Mouse (Mus musculus): ENCODE data around the gene Pitpnm2. TPM values are rescaled to one million over a fixed set of nuclear protein-coding genes. Genes with fewer than 3 reads are reported as not detected.

Gene Pitpnm2
- polyA plus RNA-seq, 1 experiment from 2014 or later: 3.0 TPM

- H3K27me3 ChIP-seq (ENCODE audit: poor library complexity, severe bottlenecking): peaks cover 35% of the 10 kb centered on the region
- WGBS: 90% methylated on average over 4 of the region's 4 CpGs
- 0 out of 2 replicates have a peak overlapping the region, but pooled peaks have one; percentile 26 for H3K27ac ChIP-seq
- peaks cover 67% of the 10 kb centered on the region for H3K4me1 ChIP-seq
- H3K9me3 ChIP-seq: no peaks in the 10 kb centered on the region
- no peak for DNase-seq (ENCODE audit: extremely low spot score, low spot score)
- no peaks in the 10 kb centered on the region for H3K36me3 ChIP-seq (replicated peaks)
- no peak overlapping the region for H3K4me3 ChIP-seq
Observed at GRCm38 (mm10) chr5:124189572-124189981, 60.0 kb downstream of the Pitpnm2 start.

GRCm38 (mm10) chr5:124187508-124188311 is 61.9 kb downstream of the Pitpnm2 start:
- peaks cover 37% of the 10 kb centered on the region for H3K27me3 ChIP-seq (ENCODE audit: poor library complexity, severe bottlenecking)
- no peak for DNase-seq (ENCODE audit: extremely low spot score, low spot score)
- peaks cover 56% of the 10 kb centered on the region for H3K4me1 ChIP-seq
- H3K27ac ChIP-seq: peak overlapping the region; percentile 82
- no peaks in the 10 kb centered on the region for H3K36me3 ChIP-seq (replicated peaks)
- H3K9me3 ChIP-seq: no peaks in the 10 kb centered on the region
- 59% methylated on average over 12 of the region's 12 CpGs for WGBS
- H3K4me3 ChIP-seq: peak overlapping the region; percentile 40

- 14% methylated on average over 22 of the region's 22 CpGs for WGBS
- DNase-seq (ENCODE audit: extremely low spot score, low spot score): no peak
Observed at GRCm38 (mm10) chr5:124186981-124187507, 62.5 kb downstream of the Pitpnm2 start.

GRCm38 (mm10) chr5:124186465-124186854 is 63.1 kb downstream of the Pitpnm2 start:
- Histone ChIP-seq H3K36me3 (replicated peaks) (no peaks in the 10 kb centered on the region), H3K4me3 (peak overlapping the region; percentile 40), H3K27ac (peak overlapping the region; percentile 82), H3K27me3 (ENCODE audit: poor library complexity, severe bottlenecking) (peaks cover 37% of the 10 kb centered on the region), H3K4me1 (peaks cover 54% of the 10 kb centered on the region), H3K9me3 (no peaks in the 10 kb centered on the region)
- DNase-seq (ENCODE audit: extremely low spot score, low spot score): no peak
- 47% methylated on average over 10 of the region's 10 CpGs for WGBS

More at GRCm38 (mm10) chr5:124186981-124187507, 62.5 kb downstream of the Pitpnm2 start:
- peaks cover 37% of the 10 kb centered on the region for H3K27me3 ChIP-seq (ENCODE audit: poor library complexity, severe bottlenecking)
- peak overlapping the region; percentile 82 for H3K27ac ChIP-seq
- peak overlapping the region; percentile 40 for H3K4me3 ChIP-seq
- H3K4me1 ChIP-seq: peaks cover 55% of the 10 kb centered on the region
- no peaks in the 10 kb centered on the region for H3K9me3 ChIP-seq
- H3K36me3 ChIP-seq (replicated peaks): no peaks in the 10 kb centered on the region

- peaks cover 37% of the 10 kb centered on the region for H3K27me3 ChIP-seq (ENCODE audit: poor library complexity, severe bottlenecking)
- H3K4me1 ChIP-seq: peaks cover 54% of the 10 kb centered on the region
Observed at GRCm38 (mm10) chr5:124185706-124186464, 63.7 kb downstream of the Pitpnm2 start.

GRCm38 (mm10) chr5:124184898-124185701 is 64.5 kb downstream of the Pitpnm2 start:
- Histone ChIP-seq H3K27me3 (ENCODE audit: poor library complexity, severe bottlenecking) (peaks cover 37% of the 10 kb centered on the region), H3K36me3 (replicated peaks) (no peaks in the 10 kb centered on the region), H3K27ac (peak overlapping the region; percentile 75), H3K4me1 (peaks cover 56% of the 10 kb centered on the region), H3K4me3 (peak overlapping the region; percentile 40), H3K9me3 (no peaks in the 10 kb centered on the region)
- no peak for DNase-seq (ENCODE audit: extremely low spot score, low spot score)
- 16% methylated on average over 15 of the region's 15 CpGs for WGBS

More at GRCm38 (mm10) chr5:124185706-124186464, 63.7 kb downstream of the Pitpnm2 start:
- Histone ChIP-seq H3K4me3 (peak overlapping the region; percentile 40), H3K9me3 (no peaks in the 10 kb centered on the region), H3K36me3 (replicated peaks) (no peaks in the 10 kb centered on the region), H3K27ac (peak overlapping the region; percentile 82)
- no peak for DNase-seq (ENCODE audit: extremely low spot score, low spot score)
- 59% methylated on average over 15 of the region's 15 CpGs for WGBS

- Histone ChIP-seq H3K27me3 (ENCODE audit: poor library complexity, severe bottlenecking) (peaks cover 37% of the 10 kb centered on the region), H3K4me3 (peak overlapping the region; percentile 40; the same call in 1 of the 2 replicates), H3K4me1 (peaks cover 56% of the 10 kb centered on the region), H3K27ac (peak overlapping the region; percentile 75; the same call in 1 of the 2 replicates), H3K36me3 (replicated peaks) (no peaks in the 10 kb centered on the region), H3K9me3 (no peaks in the 10 kb centered on the region)
- no peak for DNase-seq (ENCODE audit: extremely low spot score, low spot score)
- WGBS: 95% methylated on average over 3 of the region's 3 CpGs
Observed at GRCm38 (mm10) chr5:124184191-124184590, 65.4 kb downstream of the Pitpnm2 start.

GRCm38 (mm10) chr5:124182642-124183041 is 66.9 kb downstream of the Pitpnm2 start:
- Histone ChIP-seq H3K4me1 (peaks cover 60% of the 10 kb centered on the region), H3K36me3 (replicated peaks) (no peaks in the 10 kb centered on the region), H3K9me3 (no peaks in the 10 kb centered on the region), H3K27ac (peak overlapping the region; percentile 22; the same call in 1 of the 2 replicates), H3K4me3 (no peak overlapping the region), H3K27me3 (ENCODE audit: poor library complexity, severe bottlenecking) (peaks cover 45% of the 10 kb centered on the region)
- no peak for DNase-seq (ENCODE audit: extremely low spot score, low spot score)
- 88% methylated on average over 7 of the region's 7 CpGs for WGBS

- WGBS: 95% methylated on average over 5 of the region's 5 CpGs
- no peak for DNase-seq (ENCODE audit: extremely low spot score, low spot score)
- H3K36me3 ChIP-seq (replicated peaks): no peaks in the 10 kb centered on the region
- H3K4me3 ChIP-seq: no peak overlapping the region
- H3K9me3 ChIP-seq: no peaks in the 10 kb centered on the region
- no peak overlapping the region for H3K27ac ChIP-seq
- peaks cover 60% of the 10 kb centered on the region for H3K4me1 ChIP-seq
- H3K27me3 ChIP-seq (ENCODE audit: poor library complexity, severe bottlenecking): peaks cover 39% of the 10 kb centered on the region
Observed at GRCm38 (mm10) chr5:124182097-124182496, 67.5 kb downstream of the Pitpnm2 start.

- H3K9me3 ChIP-seq: no peaks in the 10 kb centered on the region
- WGBS: 71% methylated on average over 12 of the region's 12 CpGs
- peaks cover 25% of the 10 kb centered on the region for H3K27me3 ChIP-seq (ENCODE audit: poor library complexity, severe bottlenecking)
- H3K36me3 ChIP-seq (replicated peaks): no peaks in the 10 kb centered on the region
- peak overlapping the region; percentile 41; the same call in 1 of the 2 replicates for H3K27ac ChIP-seq
- DNase-seq (ENCODE audit: extremely low spot score, low spot score): no peak
- no peak overlapping the region for H3K4me3 ChIP-seq
- peaks cover 58% of the 10 kb centered on the region for H3K4me1 ChIP-seq
Observed at GRCm38 (mm10) chr5:124180500-124181167, 68.9 kb downstream of the Pitpnm2 start.

- Histone ChIP-seq H3K9me3 (no peaks in the 10 kb centered on the region), H3K4me3 (no peak overlapping the region), H3K4me1 (peaks cover 56% of the 10 kb centered on the region), H3K27me3 (ENCODE audit: poor library complexity, severe bottlenecking) (peaks cover 13% of the 10 kb centered on the region), H3K36me3 (replicated peaks) (no peaks in the 10 kb centered on the region), H3K27ac (0 out of 2 replicates have a peak overlapping the region, but pooled peaks have one; percentile 15)
- 90% methylated on average over 4 of the region's 4 CpGs for WGBS
- no peak for DNase-seq (ENCODE audit: extremely low spot score, low spot score)
Observed at GRCm38 (mm10) chr5:124179411-124179810, 70.1 kb downstream of the Pitpnm2 start.

All from forebrain, embryonic 10.5 days (tissue).